Mouse (Mus musculus) thymus, adult 2 months (tissue): ENCODE measurements at regions not wholly inside any gene's neighbourhood (a gene's known extent, or its start where the extent isn't known, plus 50 kb on each side); places are given as distances from the start of the nearest gene placed in this dataset.

ENCODE experiments used
- DNase-seq: peaks from one replicate; pipeline ENCODE4 v3.0.0; 2021
- H3K27ac ChIP-seq: fragments of 200-500 bp; 2 replicates; pipeline ENCODE4 v1.5.1; 2012; ENCODE audit warnings: low read length, control low read depth; ENCODE audit not compliant: control insufficient read depth, insufficient read depth
- H3K27me3 ChIP-seq: fragments of 200-500 bp; 2 replicates; pipeline ENCODE4 v1.6.1; 2012; ENCODE audit warnings: mild to moderate bottlenecking, low read length, moderate library complexity, mixed read lengths; ENCODE audit not compliant: control insufficient read depth, insufficient read depth
- H3K36me3 ChIP-seq: fragments of 200-500 bp; 2 replicates; pipeline ENCODE4 v1.6.1; 2012; ENCODE audit warnings: mild to moderate bottlenecking, low read length, moderate library complexity; ENCODE audit not compliant: control insufficient read depth, insufficient read depth
- H3K4me1 ChIP-seq: fragments of 200-500 bp; replicated peaks from 2 replicates; pipeline ENCODE4 v1.6.1; 2012; ENCODE audit warnings: low read length; ENCODE audit not compliant: control insufficient read depth, insufficient read depth
- H3K4me3 ChIP-seq: fragments of 200-500 bp; 2 replicates; pipeline ENCODE4 v1.5.1; 2012; ENCODE audit warnings: mild to moderate bottlenecking, low read length, control low read depth, moderate library complexity; ENCODE audit not compliant: control insufficient read depth, insufficient read depth
- CTCF ChIP-seq: fragments of 200-500 bp; IDR thresholded peaks from 2 replicates; pipeline ENCODE4 v1.5.1; 2012; ENCODE audit warnings: mild to moderate bottlenecking, control low read depth, low read length, moderate library complexity, borderline replicate concordance; ENCODE audit not compliant: control insufficient read depth, poor library complexity, insufficient read depth; ENCODE audit errors: extremely low read depth
- POLR2A ChIP-seq: fragments of 200-500 bp; IDR thresholded peaks from 2 replicates; pipeline ENCODE4 v1.6.1; 2012; ENCODE audit warnings: mild to moderate bottlenecking, low read length, control low read depth, moderate library complexity; ENCODE audit not compliant: control insufficient read depth, poor library complexity, insufficient read depth; ENCODE audit errors: extremely low read depth
- WGBS: fragments of 180-500 bp; shearing (Covaris S2); methylation state at CpG from one replicate; pipeline ENCODE4 v1.1.7; 2018; 5-methylcytosine and 5-hydroxymethylcytosine counted together

GRCm38 (mm10) chr3:120885401-120885800 is 286.1 kb downstream of the Rwdd3 start:
- no peak overlapping the region for H3K4me3 ChIP-seq
- H3K27ac ChIP-seq, result no peak overlapping the region
- TF ChIP-seq CTCF, result no peak
- TF ChIP-seq POLR2A, result no peak
- H3K4me1 ChIP-seq, result no peaks in the 10 kb centered on the region
- no peaks in the 10 kb centered on the region for H3K36me3 ChIP-seq
- no peak for DNase-seq
- H3K27me3 ChIP-seq, result no peaks in the 10 kb centered on the region
- WGBS, result 86% methylated on average over 5 of the region's 5 CpGs

GRCm38 (mm10) chr3:120884189-120884588 is 287.3 kb downstream of the Rwdd3 start:
- Histone ChIP-seq H3K4me3 (no peak overlapping the region), H3K27ac (no peak overlapping the region), H3K4me1 (no peaks in the 10 kb centered on the region), H3K27me3 (no peaks in the 10 kb centered on the region), H3K36me3 (no peaks in the 10 kb centered on the region)
- WGBS, result 90% methylated on average over 10 of the region's 10 CpGs
- no peak for DNase-seq
- TF ChIP-seq POLR2A (no peak), CTCF (no peak)

- TF ChIP-seq CTCF (no peak), POLR2A (no peak)
- WGBS, result 74% methylated on average over 5 of the region's 5 CpGs
- no peaks in the 10 kb centered on the region for H3K36me3 ChIP-seq
- no peaks in the 10 kb centered on the region for H3K4me1 ChIP-seq
- H3K27me3 ChIP-seq, result no peaks in the 10 kb centered on the region
- no peak overlapping the region for H3K4me3 ChIP-seq
- DNase-seq, result no peak
- H3K27ac ChIP-seq, result no peak overlapping the region
Measured at GRCm38 (mm10) chr3:120883650-120884049, 287.8 kb downstream of the Rwdd3 start.

- no peaks in the 10 kb centered on the region for H3K36me3 ChIP-seq
- no peak overlapping the region for H3K27ac ChIP-seq
- no peak for DNase-seq
- H3K27me3 ChIP-seq, result no peaks in the 10 kb centered on the region
- WGBS, result 95% methylated on average over 2 of the region's 2 CpGs
- no peak for TF ChIP-seq CTCF
- no peak for TF ChIP-seq POLR2A
- H3K4me1 ChIP-seq, result no peaks in the 10 kb centered on the region
- no peak overlapping the region for H3K4me3 ChIP-seq
Measured at GRCm38 (mm10) chr3:120879409-120879808, 292.1 kb downstream of the Rwdd3 start.

GRCm38 (mm10) chr3:120875740-120876139 is 295.8 kb downstream of the Rwdd3 start:
- WGBS, result 90% methylated on average over 3 of the region's 3 CpGs
- Histone ChIP-seq H3K27ac (no peak overlapping the region), H3K36me3 (no peaks in the 10 kb centered on the region), H3K27me3 (no peaks in the 10 kb centered on the region), H3K4me3 (no peak overlapping the region), H3K4me1 (no peaks in the 10 kb centered on the region)
- TF ChIP-seq CTCF (no peak), POLR2A (no peak)
- DNase-seq, result no peak

- no peak for DNase-seq
- Histone ChIP-seq H3K27ac (no peak overlapping the region), H3K36me3 (no peaks in the 10 kb centered on the region), H3K4me3 (no peak overlapping the region), H3K4me1 (no peaks in the 10 kb centered on the region), H3K27me3 (no peaks in the 10 kb centered on the region)
- 90% methylated on average over 8 of the region's 8 CpGs for WGBS
- TF ChIP-seq CTCF, result no peak
- no peak for TF ChIP-seq POLR2A
Measured at GRCm38 (mm10) chr3:120865036-120865435, 306.5 kb downstream of the Rwdd3 start.

- WGBS, result 89% methylated on average over 4 of the region's 4 CpGs
- DNase-seq, result no peak
Measured at GRCm38 (mm10) chr3:120861641-120862040, 309.9 kb downstream of the Rwdd3 start.

More at GRCm38 (mm10) chr3:120861641-120862040, 309.9 kb downstream of the Rwdd3 start:
- H3K27me3 ChIP-seq, result no peaks in the 10 kb centered on the region
- TF ChIP-seq POLR2A, result no peak
- TF ChIP-seq CTCF, result no peak
- H3K4me3 ChIP-seq, result no peak overlapping the region
- H3K4me1 ChIP-seq, result no peaks in the 10 kb centered on the region
- no peaks in the 10 kb centered on the region for H3K36me3 ChIP-seq
- no peak overlapping the region for H3K27ac ChIP-seq
